Mouse (Mus musculus) spleen, postnatal 36 days (tissue): ENCODE data around the gene Pfdn6.

Source experiments
- DNase-seq, 2 experiments: peaks; one replicate each; pipeline ENCODE4 v3.0.0; 2022; ENCODE audit warnings: low spot score in 2 of 2, mixed read lengths in 1 of 2

Gene Pfdn6

GRCm38 (mm10) chr17:33931947-33932346 is 8.2 kb downstream of the Pfdn6 start:
- DNase-seq, result no peak

GRCm38 (mm10) chr17:33931159-33931866 is 8.8 kb downstream of the Pfdn6 start:
- DNase-seq, result no peak

- peak; percentile 69 to 72 for DNase-seq
These were observed 9.6 kb downstream of the Pfdn6 start for GRCm38 (mm10) chr17:33930280-33931158.

GRCm38 (mm10) chr17:33929371-33930279 is 10.5 kb downstream of the Pfdn6 start, which contains the start of gene Rgl2:
TSS of gene Rgl2 (plus strand) at chr17:33929543.
- DNase-seq, result peak; percentile 88 to 91

- no peak for DNase-seq
These were observed 11.7 kb downstream of the Pfdn6 start for GRCm38 (mm10) chr17:33928251-33928947.

- no peak for DNase-seq
These were observed 13.8 kb downstream of the Pfdn6 start for GRCm38 (mm10) chr17:33926207-33926932.

- no peak for DNase-seq
These were observed 14.6 kb downstream of the Pfdn6 start for GRCm38 (mm10) chr17:33925406-33926116.

GRCm38 (mm10) chr17:33924577-33925283 is 15.4 kb downstream of the Pfdn6 start:
- no peak for DNase-seq

- no peak for DNase-seq
These were observed 18.8 kb downstream of the Pfdn6 start for GRCm38 (mm10) chr17:33921361-33921760.

GRCm38 (mm10) chr17:33920282-33921097 is 19.7 kb downstream of the Pfdn6 start:
- DNase-seq, result peak; percentile 84 to 85

GRCm38 (mm10) chr17:33919351-33920281 is 20.5 kb downstream of the Pfdn6 start:
- peak; percentile 94 to 95 for DNase-seq

GRCm38 (mm10) chr17:33918293-33919203 is 21.6 kb downstream of the Pfdn6 start:
- DNase-seq, result peak in 1 of 2 experiments; percentile 62

GRCm38 (mm10) chr17:33917656-33918292 is 22.4 kb downstream of the Pfdn6 start:
- DNase-seq, result no peak

GRCm38 (mm10) chr17:33916847-33917655 is 23.1 kb downstream of the Pfdn6 start:
- DNase-seq, result no peak

GRCm38 (mm10) chr17:33916294-33916693 is 23.8 kb downstream of the Pfdn6 start:
- DNase-seq, result no peak
